Comparison of ENCODE assay signal across 8 mouse cellular contexts in genomic region chrX:48422986-48423385, GRCm38 (mm10). TPM values are rescaled to one million over a fixed set of nuclear protein-coding genes. Genes with fewer than 3 reads are reported as not detected.
DNase-seq lines count a peak whose midpoint lies in the region; ATAC-seq lines count a peak whose summit lies in the region.

No protein-coding gene starts in this region.

- no peaks in the 10 kb centered on the region for H3K27me3 ChIP-seq in splenic B cell, adult 2 months (ENCODE audit: control insufficient read depth, insufficient read depth, low read length, poor library complexity, severe bottlenecking)

- peak; percentile 41 for DNase-seq in cerebellum, adult 11 months
- DNase-seq in cerebellum, adult 11-12 months: no peak
- DNase-seq in 416B (ENCODE audit: low read depth): peak; percentile 78
- DNase-seq in c-Kit-negative CD71-positive TER-119-positive erythroid progenitor cells, embryonic 14.5 days (ENCODE audit: low read depth, low spot score): peak; percentile 54
- peak; percentile 43 to 51 for DNase-seq in frontal cortex, postnatal 25 days (ENCODE audit: low spot score in 2 of 2)
- peak; percentile 59 to 68 for DNase-seq in layer of hippocampus, postnatal 10 days (ENCODE audit: low spot score in 2 of 2)
- peak; percentile 83 for DNase-seq in splenic B cell, adult 2 months (ENCODE audit: low read depth, low spot score)

- 0 out of 2 replicates have a peak, but pooled peaks have one; percentile 28 for ATAC-seq in megakaryocyte, adult 5-6 weeks (ENCODE audit: poor library complexity, severe bottlenecking)

- H3K36me3 ChIP-seq in splenic B cell, adult 2 months (ENCODE audit: control insufficient read depth, insufficient read depth, low read length, poor library complexity, severe bottlenecking): peaks cover 4% of the 10 kb centered on the region; the same call in 1 of the 2 replicates

RNA-seq across cellular contexts. Expression of gene Elf4, which starts 39.9 kb away (rescaled TPM):
- 1 to 10 TPM; 1.0 TPM for total RNA-seq in layer of hippocampus, postnatal 10 days (2021)
- 122 and 133 TPM in 2 replicates for total RNA-seq in megakaryocyte, adult 5-6 weeks (2015)
- 40.3 and 45.8 TPM in 2 replicates for total RNA-seq in megakaryocyte, adult 5-6 weeks (2017)

Comparison
In these comparisons a context has a peak if more than half of its experiments do, and no peak if none do; other contexts are left out.
1. RNA of gene Elf4, which starts 39.9 kb away (total RNA-seq): 40.3 to 133 TPM in megakaryocyte, adult 5-6 weeks; 1.0 TPM in layer of hippocampus, postnatal 10 days; every median in the first group is over 10 times any median in the second.